Mouse (Mus musculus): ENCODE results near the gene Wdr92. TPM values are rescaled to one million over a fixed set of nuclear protein-coding genes. Genes with fewer than 3 reads are reported as not detected.
A peak's percentile ranks its signal among the peaks of the same experiment; 100 is the strongest.

The Wdr92 gene
- polyA plus RNA-seq, 1 experiment from 2014 or later, result 7.9 TPM

DNA sequence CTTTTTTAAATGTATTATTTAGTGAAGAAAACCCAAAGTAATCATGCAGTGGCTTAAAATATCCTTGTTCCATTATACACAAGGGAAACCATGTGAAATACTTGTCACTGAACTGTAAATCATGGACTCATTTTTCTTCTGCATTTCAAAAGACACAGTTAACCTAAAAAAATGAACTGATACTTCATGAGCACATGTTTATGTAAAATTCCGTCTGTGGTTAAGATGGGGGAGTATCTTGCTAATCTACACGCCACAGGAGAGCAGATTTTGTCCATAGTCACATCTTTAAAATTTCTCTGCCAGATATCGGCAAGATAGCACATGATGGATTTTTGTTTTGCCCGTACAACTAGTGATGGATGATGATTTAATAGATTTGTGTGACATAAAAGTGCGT lies 17.3 kb downstream of the Wdr92 start:
- Histone ChIP-seq H3K36me3 (ENCODE audit: control insufficient read depth, insufficient read depth) (peaks cover 18% of the 10 kb centered on the region), H3K27me3 (ENCODE audit: control insufficient read depth, insufficient read depth, low read depth, low read length) (no peaks in the 10 kb centered on the region), H3K4me3 (ENCODE audit: low read depth, low read length) (no peak overlapping the region), H3K27ac (ENCODE audit: low read length) (no peak overlapping the region), H3K9ac (ENCODE audit: low read depth, low read length) (no peak overlapping the region), H3K4me2 (ENCODE audit: low read depth, low read length) (no peak overlapping the region), H3K9me3 (replicated peaks; ENCODE audit: control insufficient read depth, low read length) (no peaks in the 10 kb centered on the region), H3K4me1 (ENCODE audit: control insufficient read depth, low read depth, low read length) (no peaks in the 10 kb centered on the region)
- WGBS (ENCODE audit: insufficient replicate concordance), result 63% methylated on average over 5 of the region's 5 CpGs
- no peak for ATAC-seq (ENCODE audit: low read depth)

DNA sequence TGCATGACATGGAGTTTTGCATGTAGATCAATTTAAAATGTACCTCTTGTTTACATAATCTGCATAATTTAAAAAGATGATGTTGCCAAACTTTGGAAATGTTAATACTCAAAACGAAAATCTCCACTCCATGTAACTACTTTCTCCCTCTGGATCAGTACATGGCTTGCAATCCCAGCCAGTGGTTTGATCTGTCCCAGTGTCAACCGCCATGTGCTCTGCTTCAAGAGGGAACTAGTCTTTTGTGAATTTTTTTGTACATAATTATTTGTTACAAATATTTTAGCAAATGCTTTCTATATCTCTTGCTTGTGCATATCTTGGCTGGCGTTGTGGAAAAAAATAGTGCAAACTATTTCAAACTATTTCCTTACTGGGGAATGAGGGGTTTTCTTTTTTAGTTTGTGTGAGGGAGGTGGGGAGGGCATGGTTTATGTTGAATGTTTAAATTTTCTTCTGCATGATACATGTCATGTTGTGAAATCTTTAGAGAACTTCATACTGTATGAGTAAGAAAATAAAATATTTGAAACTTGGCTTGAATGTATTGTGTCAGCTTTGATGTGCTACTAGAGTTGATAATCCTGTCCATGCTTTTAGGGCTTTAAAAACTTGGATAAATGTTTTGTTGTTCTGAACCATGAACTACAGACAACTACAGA lies 18.1 kb downstream of the Wdr92 start:
- H3K9me3 ChIP-seq (replicated peaks; ENCODE audit: control insufficient read depth, low read length), result no peaks in the 10 kb centered on the region
- no peak overlapping the region for H3K27ac ChIP-seq (ENCODE audit: low read length)

DNA sequence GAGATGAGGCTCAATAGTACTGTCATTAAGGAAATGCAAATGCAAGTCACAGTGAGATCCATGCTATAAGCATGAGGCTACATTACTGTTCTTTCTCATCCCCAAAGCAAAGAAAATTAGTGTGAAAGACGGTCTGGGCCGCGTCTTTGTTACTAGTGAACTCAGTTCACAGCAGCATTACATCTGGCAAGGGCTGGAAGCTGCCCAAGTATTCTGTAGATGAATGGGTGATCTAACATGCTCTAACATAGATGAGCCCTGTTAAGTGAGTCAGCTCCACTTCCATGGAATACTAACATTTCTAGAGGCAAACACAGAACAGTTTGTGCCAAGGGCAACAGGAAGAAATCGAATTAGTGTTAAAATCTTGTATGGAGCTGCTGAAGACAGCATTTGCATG lies 19.0 kb downstream of the Wdr92 start:
- 85% methylated on average over 4 of the region's 4 CpGs for WGBS (ENCODE audit: insufficient replicate concordance)
- Histone ChIP-seq H3K27ac (ENCODE audit: low read length) (no peak overlapping the region), H3K4me3 (ENCODE audit: low read depth, low read length) (no peak overlapping the region), H3K27me3 (ENCODE audit: control insufficient read depth, insufficient read depth, low read depth, low read length) (no peaks in the 10 kb centered on the region), H3K4me2 (ENCODE audit: low read depth, low read length) (no peak overlapping the region), H3K9ac (ENCODE audit: low read depth, low read length) (no peak overlapping the region), H3K4me1 (ENCODE audit: control insufficient read depth, low read depth, low read length) (no peaks in the 10 kb centered on the region), H3K36me3 (ENCODE audit: control insufficient read depth, insufficient read depth) (peaks cover 10% of the 10 kb centered on the region), H3K9me3 (replicated peaks; ENCODE audit: control insufficient read depth, low read length) (no peaks in the 10 kb centered on the region)
- ATAC-seq (ENCODE audit: low read depth), result no peak

More for the DNA sequence above, 18.1 kb downstream of the Wdr92 start:
- Histone ChIP-seq H3K4me2 (ENCODE audit: low read depth, low read length) (no peak overlapping the region), H3K4me3 (ENCODE audit: low read depth, low read length) (no peak overlapping the region), H3K9ac (ENCODE audit: low read depth, low read length) (no peak overlapping the region), H3K27me3 (ENCODE audit: control insufficient read depth, insufficient read depth, low read depth, low read length) (no peaks in the 10 kb centered on the region), H3K36me3 (ENCODE audit: control insufficient read depth, insufficient read depth) (peaks cover 18% of the 10 kb centered on the region), H3K4me1 (ENCODE audit: control insufficient read depth, low read depth, low read length) (no peaks in the 10 kb centered on the region)
- ATAC-seq (ENCODE audit: low read depth), result no peak
- 76% methylated on average over 3 of the region's 3 CpGs for WGBS (ENCODE audit: insufficient replicate concordance)

DNA sequence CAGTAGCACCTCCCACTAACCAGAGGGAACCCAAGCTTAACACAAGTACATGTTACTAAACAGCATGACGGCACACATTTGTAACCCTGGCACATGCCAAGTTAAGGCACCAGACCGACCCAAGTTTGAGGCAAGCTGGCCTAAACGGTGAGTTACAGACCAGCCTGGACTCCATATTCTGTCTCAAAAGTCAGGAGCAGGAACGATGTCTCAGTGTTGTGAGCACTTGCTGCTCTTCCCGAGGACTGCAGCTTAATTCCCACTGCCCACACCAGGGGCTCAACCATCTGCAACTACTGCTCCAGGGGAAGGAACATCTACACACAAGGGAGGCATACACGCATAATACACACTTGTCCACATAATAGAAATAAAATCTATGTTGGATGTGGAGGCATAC lies 20.6 kb downstream of the Wdr92 start:
- no peak overlapping the region for H3K9ac ChIP-seq (ENCODE audit: low read depth, low read length)
- H3K27me3 ChIP-seq (ENCODE audit: control insufficient read depth, insufficient read depth, low read depth, low read length), result no peaks in the 10 kb centered on the region
- no peaks in the 10 kb centered on the region for H3K4me1 ChIP-seq (ENCODE audit: control insufficient read depth, low read depth, low read length)
- 76% methylated on average over 6 of the region's 6 CpGs for WGBS (ENCODE audit: insufficient replicate concordance)
- no peaks in the 10 kb centered on the region for H3K9me3 ChIP-seq (replicated peaks; ENCODE audit: control insufficient read depth, low read length)
- H3K36me3 ChIP-seq (ENCODE audit: control insufficient read depth, insufficient read depth), result peaks cover 8% of the 10 kb centered on the region
- no peak overlapping the region for H3K4me3 ChIP-seq (ENCODE audit: low read depth, low read length)
- H3K27ac ChIP-seq (ENCODE audit: low read length), result no peak overlapping the region
- no peak for ATAC-seq (ENCODE audit: low read depth)
- H3K4me2 ChIP-seq (ENCODE audit: low read depth, low read length), result no peak overlapping the region

DNA sequence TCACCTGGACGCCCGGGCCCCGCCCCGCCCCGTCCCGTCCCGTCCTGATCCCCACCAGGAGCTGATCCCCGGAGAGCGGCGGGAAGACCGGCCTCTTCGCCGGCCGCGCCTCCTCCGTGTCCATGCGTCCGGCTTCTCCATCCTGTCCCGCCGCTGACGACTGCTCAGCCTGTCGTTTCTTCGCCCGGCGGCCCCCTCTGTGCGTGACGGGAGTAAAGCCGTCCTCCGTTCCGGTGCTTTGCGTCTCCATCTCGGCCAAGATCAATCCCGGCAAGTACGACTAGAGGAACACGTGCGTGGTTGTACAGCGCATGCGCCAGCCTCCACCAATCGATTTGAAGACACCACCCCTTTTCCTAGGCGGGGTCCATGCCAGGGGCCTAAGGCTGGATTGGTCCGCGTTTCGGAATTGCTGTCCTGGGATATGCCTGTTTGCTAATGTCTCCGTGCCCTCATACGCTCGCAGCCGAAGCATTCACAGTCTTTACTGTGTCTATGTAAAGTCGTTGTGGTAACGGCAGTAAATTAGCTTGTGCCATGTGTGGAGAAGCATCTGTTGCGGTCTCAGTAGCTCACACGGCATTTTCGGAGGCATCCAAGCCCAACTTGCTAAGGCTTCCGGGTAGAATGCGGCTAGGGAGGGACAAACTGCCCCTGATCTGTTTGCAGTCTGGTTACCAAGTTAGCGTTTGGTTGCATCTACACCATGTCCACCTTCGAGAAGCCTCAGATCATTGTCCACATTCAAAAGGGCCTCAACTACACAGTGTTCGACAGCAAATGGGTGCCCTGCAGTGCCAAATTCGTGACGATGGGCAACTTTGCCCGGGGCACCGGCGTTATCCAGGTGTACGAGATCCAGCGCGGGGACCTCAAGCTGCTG lies 29.6 kb downstream of the Wdr92 start, which contains the start of gene Pno1:
Pno1 (minus strand) TSS at position 311 of the 883 bp plus-strand sequence.
- H3K4me3 ChIP-seq (ENCODE audit: low read depth, low read length), result peak within 1 kb of the TSS; percentile 94
- H3K27me3 ChIP-seq (ENCODE audit: control insufficient read depth, insufficient read depth, low read depth, low read length), result no peaks in the 10 kb centered on the region
- peak within 1 kb of the TSS; percentile 89 for H3K27ac ChIP-seq (ENCODE audit: low read length)
- WGBS (ENCODE audit: insufficient replicate concordance), result under 1% methylated on average over 65 of the region's 65 CpGs
- no peaks in the 10 kb centered on the region for H3K9me3 ChIP-seq (replicated peaks; ENCODE audit: control insufficient read depth, low read length)
- H3K4me2 ChIP-seq (ENCODE audit: low read depth, low read length), result peak within 1 kb of the TSS; percentile 86
- H3K9ac ChIP-seq (ENCODE audit: low read depth, low read length), result peak within 1 kb of the TSS; percentile 76
- peaks cover 14% of the 10 kb centered on the region for H3K4me1 ChIP-seq (ENCODE audit: control insufficient read depth, low read depth, low read length)
- ATAC-seq (ENCODE audit: low read depth), result peak; percentile 97
- no peaks in the 10 kb centered on the region for H3K36me3 ChIP-seq (ENCODE audit: control insufficient read depth, insufficient read depth)

DNA sequence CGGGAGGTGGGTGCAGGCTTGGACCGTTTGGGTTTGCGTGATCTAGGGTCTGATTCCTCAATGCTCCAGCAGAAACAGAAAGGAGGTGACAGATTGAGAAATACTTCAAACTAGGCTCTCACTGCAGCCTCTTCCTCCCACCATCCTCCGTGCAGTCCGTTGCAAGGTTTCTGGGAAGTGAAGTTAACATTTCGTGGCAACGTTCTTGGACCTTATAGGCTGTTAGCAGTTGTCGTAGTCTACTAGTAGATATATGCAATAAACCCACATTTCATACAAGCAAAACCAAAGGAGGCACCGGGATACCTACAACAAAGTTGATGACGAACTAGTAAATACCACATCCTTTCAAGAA lies 30.2 kb downstream of the Wdr92 start:
- ATAC-seq (ENCODE audit: low read depth), result no peak
- H3K27me3 ChIP-seq (ENCODE audit: control insufficient read depth, insufficient read depth, low read depth, low read length), result no peaks in the 10 kb centered on the region
- 0% methylated on average over 10 of the region's 10 CpGs for WGBS (ENCODE audit: insufficient replicate concordance)
- peak overlapping the region; percentile 86 for H3K4me2 ChIP-seq (ENCODE audit: low read depth, low read length)
- H3K4me1 ChIP-seq (ENCODE audit: control insufficient read depth, low read depth, low read length), result peaks cover 14% of the 10 kb centered on the region
- peak overlapping the region; percentile 76 for H3K9ac ChIP-seq (ENCODE audit: low read depth, low read length)
- peak overlapping the region; percentile 89 for H3K27ac ChIP-seq (ENCODE audit: low read length)
- no peaks in the 10 kb centered on the region for H3K9me3 ChIP-seq (replicated peaks; ENCODE audit: control insufficient read depth, low read length)
- H3K4me3 ChIP-seq (ENCODE audit: low read depth, low read length), result peak overlapping the region; percentile 94
- H3K36me3 ChIP-seq (ENCODE audit: control insufficient read depth, insufficient read depth), result no peaks in the 10 kb centered on the region

DNA sequence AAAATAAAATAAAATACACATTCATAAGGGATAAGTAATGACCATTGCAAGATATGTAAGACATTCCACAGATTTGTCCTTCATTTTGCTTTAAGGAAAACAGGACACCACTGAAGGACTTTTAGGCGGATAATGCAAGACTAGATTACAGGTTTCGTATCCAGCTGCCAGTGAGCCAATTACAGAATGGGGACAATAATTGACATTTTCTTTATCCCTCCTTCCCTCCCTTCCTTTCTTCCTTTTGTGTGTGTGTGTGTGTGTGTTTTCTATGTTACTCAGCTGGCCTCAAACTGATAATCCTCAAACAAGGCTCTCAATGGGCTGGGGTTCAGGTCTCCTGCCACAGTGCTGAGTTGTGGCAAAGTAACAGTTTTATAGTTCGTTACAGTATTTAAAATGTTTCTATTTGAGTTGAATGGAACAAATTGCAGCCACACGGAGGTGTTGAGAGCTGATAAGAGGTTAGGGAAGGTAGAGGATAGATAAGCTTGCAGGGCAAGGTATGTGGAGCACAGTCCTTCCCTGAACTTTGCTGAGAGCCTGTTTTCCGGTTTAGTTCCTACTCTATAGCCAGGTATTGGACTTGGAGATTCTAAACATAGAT lies 31.1 kb downstream of the Wdr92 start:
- 16% methylated on average over 5 of the region's 5 CpGs for WGBS (ENCODE audit: insufficient replicate concordance)
- ATAC-seq (ENCODE audit: low read depth), result 0 out of 2 replicates have a peak, but pooled peaks have one; percentile 5
- peaks cover 14% of the 10 kb centered on the region for H3K4me1 ChIP-seq (ENCODE audit: control insufficient read depth, low read depth, low read length)
- no peaks in the 10 kb centered on the region for H3K27me3 ChIP-seq (ENCODE audit: control insufficient read depth, insufficient read depth, low read depth, low read length)
- H3K9ac ChIP-seq (ENCODE audit: low read depth, low read length), result peak overlapping the region; percentile 35
- H3K4me3 ChIP-seq (ENCODE audit: low read depth, low read length), result peak overlapping the region; percentile 94
- no peaks in the 10 kb centered on the region for H3K36me3 ChIP-seq (ENCODE audit: control insufficient read depth, insufficient read depth)
- peak overlapping the region; percentile 86 for H3K4me2 ChIP-seq (ENCODE audit: low read depth, low read length)
- peak overlapping the region; percentile 10; the same call in 1 of the 2 replicates for H3K27ac ChIP-seq (ENCODE audit: low read length)
- H3K9me3 ChIP-seq (replicated peaks; ENCODE audit: control insufficient read depth, low read length), result no peaks in the 10 kb centered on the region

DNA sequence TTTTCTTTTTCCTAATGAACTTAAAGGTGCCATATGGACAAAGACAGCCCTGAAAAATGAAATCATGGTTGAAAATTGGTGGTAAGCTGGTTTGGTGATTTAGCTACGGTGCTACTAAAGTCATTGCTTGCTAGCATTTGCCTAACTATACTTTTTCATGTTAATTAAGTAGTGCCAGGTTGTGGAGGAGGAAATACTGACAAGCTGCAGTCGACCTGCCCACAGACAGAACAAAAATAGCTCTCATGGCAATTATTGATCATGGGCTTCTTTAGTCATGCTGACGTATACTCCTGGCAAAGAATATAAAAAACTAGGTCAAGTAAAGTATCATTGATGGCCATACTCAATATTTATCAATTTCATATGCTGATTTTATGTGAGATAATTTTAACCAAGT lies 33.6 kb downstream of the Wdr92 start:
- Histone ChIP-seq H3K36me3 (ENCODE audit: control insufficient read depth, insufficient read depth) (no peaks in the 10 kb centered on the region), H3K9me3 (replicated peaks; ENCODE audit: control insufficient read depth, low read length) (no peaks in the 10 kb centered on the region), H3K27ac (ENCODE audit: low read length) (no peak overlapping the region), H3K4me3 (ENCODE audit: low read depth, low read length) (no peak overlapping the region), H3K4me2 (ENCODE audit: low read depth, low read length) (no peak overlapping the region), H3K27me3 (ENCODE audit: control insufficient read depth, insufficient read depth, low read depth, low read length) (no peaks in the 10 kb centered on the region), H3K4me1 (ENCODE audit: control insufficient read depth, low read depth, low read length) (peaks cover 11% of the 10 kb centered on the region), H3K9ac (ENCODE audit: low read depth, low read length) (no peak overlapping the region)
- ATAC-seq (ENCODE audit: low read depth), result no peak
- 63% methylated on average over 3 of the region's 3 CpGs for WGBS (ENCODE audit: insufficient replicate concordance)
